Comparison of ENCODE assay signal across 16 mouse cellular contexts in genomic region chr2:77461413-77461812, GRCm38 (mm10).
"Had no signal": no experiment of that assay in that cellular context is flagged by ENCODE, and none has a peak within 500 bp of the region (broad histone marks: within the 10 kb centered on the region; RNA-seq: fewer than 3 reads in every experiment).

No protein-coding gene starts in this region.

- H3K4me1 ChIP-seq: neural tube, embryonic 12.5 days; neural tube, embryonic 13.5 days; neural tube, embryonic 15.5 days; stomach, embryonic 15.5 days had no signal

- H3K4me3 ChIP-seq: neural tube, embryonic 12.5 days; neural tube, embryonic 13.5 days; neural tube, embryonic 15.5 days; stomach, embryonic 15.5 days had no signal

- DNase-seq: retina, postnatal 1 day; right cerebral cortex, adult 18-20 months; right cerebral cortex, postnatal 14 days; right cerebral cortex, postnatal 4 days; spleen, adult 18-20 months; thymus, adult 18-20 months; thymus, adult 2 months; thymus, postnatal 14 days; thymus, postnatal 25 days; thymus, postnatal 36 days; thymus, postnatal 4 days had no signal

- H3K4me2 ChIP-seq: neural tube, embryonic 12.5 days; neural tube, embryonic 13.5 days; neural tube, embryonic 15.5 days; stomach, embryonic 15.5 days had no signal

- H3K27ac ChIP-seq: neural tube, embryonic 12.5 days; neural tube, embryonic 13.5 days; neural tube, embryonic 15.5 days; stomach, embryonic 15.5 days; stomach, postnatal 0 days had no signal

- H3K36me3 ChIP-seq: neural tube, embryonic 12.5 days; neural tube, embryonic 13.5 days; neural tube, embryonic 15.5 days; stomach, embryonic 15.5 days had no signal

- H3K27me3 ChIP-seq: neural tube, embryonic 12.5 days; neural tube, embryonic 13.5 days; neural tube, embryonic 15.5 days; stomach, embryonic 15.5 days had no signal
